Mouse (Mus musculus) stomach, embryonic 16.5 days (tissue): ENCODE measurements around the gene Ctnnd1. TPM values are rescaled to one million over a fixed set of nuclear protein-coding genes. Genes with fewer than 3 reads are reported as not detected.

Experiments
- ATAC-seq: fragments of 200-750 bp; cut with Nextera tagmentation; 2 replicates; pipeline ENCODE4 v1.8.0; 2017; ENCODE audit warnings: moderate number of reproducible peaks, moderate TSS enrichment; ENCODE audit not compliant: insufficient read depth, low FRiP score
- H3K27ac ChIP-seq: fragments of 300-500 bp; sonication (generic); 2 replicates; pipeline ENCODE4 v1.5.1; 2014; ENCODE audit warnings: low read length
- H3K27me3 ChIP-seq: fragments of 300-500 bp; sonication (generic); 2 replicates; pipeline ENCODE4 v1.6.1; 2014; ENCODE audit warnings: low read length, control low read depth, mixed read lengths; ENCODE audit not compliant: control insufficient read depth, insufficient read depth
- H3K36me3 ChIP-seq: fragments of 300-500 bp; sonication (generic); 2 replicates; pipeline ENCODE4 v1.6.1; 2014; ENCODE audit warnings: low read length; ENCODE audit not compliant: control insufficient read depth, insufficient read depth
- H3K4me1 ChIP-seq: fragments of 300-500 bp; sonication (generic); 2 replicates; pipeline ENCODE4 v1.6.1; 2014; ENCODE audit warnings: low read length, control low read depth, mixed read lengths; ENCODE audit not compliant: control insufficient read depth, insufficient read depth
- H3K4me2 ChIP-seq: fragments of 300-500 bp; sonication (generic); 2 replicates; pipeline ENCODE4 v1.6.1; 2014; ENCODE audit warnings: low read depth, low read length, mixed read lengths
- H3K4me3 ChIP-seq: fragments of 300-500 bp; sonication (generic); replicated peaks from 2 replicates; pipeline ENCODE4 v1.5.1; 2014; ENCODE audit warnings: mild to moderate bottlenecking, low read length
- H3K9ac ChIP-seq: fragments of 300-500 bp; sonication (generic); 2 replicates; pipeline ENCODE4 v1.6.1; 2014; ENCODE audit warnings: low read length
- H3K9me3 ChIP-seq: fragments of 300-500 bp; sonication (generic); replicated peaks from 2 replicates; pipeline ENCODE4 v1.6.1; 2016; ENCODE audit warnings: low read length, control low read depth; ENCODE audit not compliant: control insufficient read depth
- WGBS: fragments of 180-500 bp; shearing (Covaris S2); extraction: QIAGEN DNeasy Blood & Tissue Kit; methylation state at CpG from one replicate; pipeline ENCODE4 v1.1.7; 2014; 5-methylcytosine and 5-hydroxymethylcytosine counted together
- polyA plus RNA-seq: library from polyadenylated mRNA; unstranded; fragments of >200 nt; fragmentation: Nextera tagmentation; extraction: Ambion mirVana; gene quantifications from 2 replicates; pipeline ENCODE4 v1.2.1, GENCODE M21; 2015

Gene Ctnnd1
- polyA plus RNA-seq, 1 experiment from 2014 or later: 75.7 TPM

DNA sequence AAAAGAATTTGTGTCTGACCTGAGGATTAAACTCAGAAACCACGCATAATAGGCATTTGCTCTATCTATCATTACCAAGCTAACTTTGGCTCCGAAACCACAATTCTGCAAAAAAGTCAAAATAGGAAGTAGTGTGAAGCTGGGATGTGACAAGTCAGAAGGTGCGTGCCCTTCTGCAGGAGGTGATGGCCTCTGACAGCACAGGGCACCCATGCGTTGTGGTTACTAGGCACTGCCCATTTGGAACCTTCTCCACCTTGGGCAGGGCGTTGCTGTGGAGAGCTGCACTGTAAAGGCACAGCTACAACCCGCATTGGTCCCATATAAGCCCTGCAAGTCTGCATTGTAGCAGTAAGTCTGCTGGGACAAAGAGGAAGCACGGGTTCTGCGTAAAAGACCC, 57.8 kb downstream of the Ctnnd1 start:
- Histone ChIP-seq H3K9me3 (peaks cover 3% of the 10 kb centered on the region; the same call in 1 of the 2 replicates), H3K27me3 (no peaks in the 10 kb centered on the region), H3K9ac (no peak overlapping the region), H3K4me2 (no peak overlapping the region), H3K36me3 (0 out of 2 replicates have a peak, but pooled peaks cover 13% of the 10 kb centered on the region), H3K4me1 (no peaks in the 10 kb centered on the region), H3K27ac (no peak overlapping the region), H3K4me3 (no peak overlapping the region)
- 91% methylated on average over 8 of the region's 8 CpGs for WGBS
- ATAC-seq: no peak

GRCm38 (mm10) chr2:84585700-84586099, 64.9 kb downstream of the Ctnnd1 start:
- Histone ChIP-seq H3K27ac (no peak overlapping the region), H3K27me3 (no peaks in the 10 kb centered on the region), H3K4me3 (no peak overlapping the region), H3K36me3 (no peaks in the 10 kb centered on the region), H3K4me1 (no peaks in the 10 kb centered on the region), H3K4me2 (no peak overlapping the region), H3K9me3 (peaks cover 3% of the 10 kb centered on the region; the same call in 1 of the 2 replicates), H3K9ac (no peak overlapping the region)
- WGBS: 90% methylated on average over 8 of the region's 8 CpGs
- no peak for ATAC-seq

GRCm38 (mm10) chr2:84582286-84582685, 68.3 kb downstream of the Ctnnd1 start:
- no peaks in the 10 kb centered on the region for H3K36me3 ChIP-seq
- no peaks in the 10 kb centered on the region for H3K9me3 ChIP-seq
- no peaks in the 10 kb centered on the region for H3K4me1 ChIP-seq
- no peak overlapping the region for H3K4me2 ChIP-seq
- no peaks in the 10 kb centered on the region for H3K27me3 ChIP-seq
- 64% methylated on average over 5 of the region's 5 CpGs for WGBS
- no peak for ATAC-seq
- H3K4me3 ChIP-seq: no peak overlapping the region
- no peak overlapping the region for H3K27ac ChIP-seq
- H3K9ac ChIP-seq: no peak overlapping the region

- Histone ChIP-seq H3K36me3 (no peaks in the 10 kb centered on the region), H3K9ac (no peak overlapping the region), H3K27ac (no peak overlapping the region), H3K4me3 (no peak overlapping the region), H3K4me2 (no peak overlapping the region), H3K4me1 (no peaks in the 10 kb centered on the region), H3K9me3 (no peaks in the 10 kb centered on the region), H3K27me3 (no peaks in the 10 kb centered on the region)
- no peak; the same call in 1 of the 2 replicates for ATAC-seq
- 85% methylated on average over 2 of the region's 3 CpGs for WGBS
These were observed 69.4 kb downstream of the Ctnnd1 start for GRCm38 (mm10) chr2:84581208-84581607.

- Histone ChIP-seq H3K4me3 (no peak overlapping the region), H3K36me3 (no peaks in the 10 kb centered on the region), H3K4me1 (no peaks in the 10 kb centered on the region), H3K27me3 (no peaks in the 10 kb centered on the region), H3K9ac (no peak overlapping the region), H3K4me2 (no peak overlapping the region), H3K27ac (no peak overlapping the region), H3K9me3 (no peaks in the 10 kb centered on the region)
- no peak for ATAC-seq
- 92% methylated on average over 2 of the region's 2 CpGs for WGBS
These were observed 71.3 kb downstream of the Ctnnd1 start for GRCm38 (mm10) chr2:84579311-84579710.

DNA sequence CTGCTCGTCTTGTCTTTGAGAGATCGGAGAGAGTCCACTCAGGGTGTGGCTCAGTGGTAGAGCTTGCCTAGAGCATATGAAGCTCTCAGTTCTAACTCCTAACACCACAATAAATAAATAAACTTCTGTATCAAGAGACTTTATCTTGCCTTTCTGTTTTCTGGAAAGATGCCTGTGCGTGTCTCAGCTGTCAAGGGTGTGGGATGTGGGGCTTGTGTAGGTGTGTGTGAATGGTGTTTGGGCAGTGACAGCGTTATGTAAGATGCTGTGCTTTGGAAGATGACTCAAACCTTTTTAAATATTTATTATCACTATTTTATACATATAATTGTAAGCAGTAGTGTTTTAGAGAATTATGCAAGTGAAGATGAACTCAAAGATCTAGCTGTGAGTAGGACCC, 76.4 kb downstream of the Ctnnd1 start:
- H3K9ac ChIP-seq: no peak overlapping the region
- H3K4me2 ChIP-seq: no peak overlapping the region
- WGBS: 91% methylated on average over 4 of the region's 4 CpGs
- H3K4me3 ChIP-seq: no peak overlapping the region
- no peak overlapping the region for H3K27ac ChIP-seq
- no peaks in the 10 kb centered on the region for H3K4me1 ChIP-seq
- H3K27me3 ChIP-seq: no peaks in the 10 kb centered on the region
- H3K9me3 ChIP-seq: no peaks in the 10 kb centered on the region
- no peak for ATAC-seq
- H3K36me3 ChIP-seq: no peaks in the 10 kb centered on the region

DNA sequence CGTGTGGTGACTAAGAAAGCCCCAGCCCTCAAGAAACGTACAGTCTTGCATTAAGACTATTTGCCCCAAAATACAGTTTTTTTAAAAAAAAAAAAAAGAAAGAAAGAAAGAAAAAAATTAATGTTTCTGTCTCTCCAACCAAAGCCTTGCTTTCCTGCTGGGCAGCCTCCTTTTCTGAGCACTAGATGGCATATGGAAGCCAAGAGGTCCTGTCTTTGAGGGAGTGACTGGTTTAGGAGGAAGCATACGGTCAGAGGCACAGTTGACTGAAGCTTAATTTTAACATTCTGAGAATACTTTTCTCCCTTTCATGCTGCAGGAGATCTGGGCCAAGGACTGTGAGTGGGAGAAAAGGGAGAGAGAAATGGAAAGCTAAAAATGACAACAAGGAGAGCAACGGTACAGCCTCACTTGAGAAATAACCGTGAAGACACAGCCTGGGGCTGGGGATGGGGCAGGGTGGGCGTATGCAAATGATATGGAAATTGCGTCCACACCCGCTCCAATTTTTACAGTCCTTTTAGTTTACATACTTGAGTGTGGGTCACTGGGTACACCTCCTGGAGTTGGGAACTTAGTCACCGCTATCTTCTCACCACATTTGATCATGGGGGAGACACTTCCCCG, 93.6 kb downstream of the Ctnnd1 start:
- H3K27ac ChIP-seq: no peak overlapping the region
- peak overlapping the region; percentile 19; the same call in 1 of the 2 replicates for H3K4me2 ChIP-seq
- no peaks in the 10 kb centered on the region for H3K4me1 ChIP-seq
- H3K4me3 ChIP-seq: no peak overlapping the region
- H3K9me3 ChIP-seq: no peaks in the 10 kb centered on the region
- 50% methylated on average over 10 of the region's 10 CpGs for WGBS
- ATAC-seq: no peak
- H3K27me3 ChIP-seq: no peaks in the 10 kb centered on the region
- no peaks in the 10 kb centered on the region for H3K36me3 ChIP-seq
- H3K9ac ChIP-seq: no peak overlapping the region

DNA sequence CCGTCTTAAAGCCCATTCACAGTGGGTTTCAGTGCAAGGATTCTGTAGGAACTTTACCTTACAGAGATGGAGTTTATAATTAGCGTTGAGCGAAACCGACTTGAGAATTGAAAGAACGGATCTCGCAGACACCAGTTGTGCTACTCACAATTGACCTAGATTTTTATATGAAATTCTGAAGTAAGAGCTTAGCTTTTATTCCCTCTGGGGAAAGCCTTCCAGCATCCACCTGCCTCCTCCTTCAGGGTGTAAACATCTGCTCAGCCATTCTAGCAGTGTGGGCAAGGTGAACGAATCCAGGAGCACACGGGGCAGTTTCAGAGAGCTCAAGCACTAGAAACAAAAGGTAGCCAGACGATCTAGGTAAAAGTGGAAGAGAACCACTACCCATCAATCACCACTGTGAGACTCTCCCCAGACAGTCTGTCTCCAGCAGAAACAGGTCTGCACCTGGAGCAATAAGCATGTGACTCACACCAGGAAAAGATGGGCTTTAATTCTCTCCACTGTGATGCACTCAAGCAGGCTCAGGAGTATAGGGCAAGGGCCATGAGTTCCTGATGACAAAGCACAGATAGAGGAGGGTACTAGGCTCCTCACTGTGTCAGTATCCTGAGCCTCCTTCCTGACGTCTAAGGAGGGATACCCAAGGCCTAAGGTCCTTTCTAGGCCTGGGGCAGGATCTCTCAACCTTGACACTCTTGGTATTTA, 99.0 kb downstream of the Ctnnd1 start:
- H3K9ac ChIP-seq: no peak overlapping the region
- 70% methylated on average over 10 of the region's 10 CpGs for WGBS
- ATAC-seq: no peak

More for the DNA sequence above, 99.0 kb downstream of the Ctnnd1 start:
- no peaks in the 10 kb centered on the region for H3K36me3 ChIP-seq
- no peaks in the 10 kb centered on the region for H3K9me3 ChIP-seq
- H3K4me1 ChIP-seq: no peaks in the 10 kb centered on the region
- H3K4me2 ChIP-seq: no peak overlapping the region
- H3K4me3 ChIP-seq: no peak overlapping the region
- H3K27ac ChIP-seq: no peak overlapping the region
- H3K27me3 ChIP-seq: no peaks in the 10 kb centered on the region
